Mouse (Mus musculus) MEL (cell line): Measurements from ENCODE around the gene Dcps.

Experiments
- CTCF ChIP-seq, 3 experiments: IDR thresholded peaks in 2 of 3; conservative IDR thresholded peaks in 1 of 3; 2 replicates each; pipeline ENCODE4 v1.5.1; 2011 to 2012; ENCODE audit warnings: low read length in 3 of 3, low read depth in 2 of 3, mild to moderate bottlenecking in 2 of 3, improper control_type of control experiment in 1 of 3, inconsistent platforms in 1 of 3, mixed read lengths in 1 of 3, moderate library complexity in 1 of 3; ENCODE audit not compliant: control insufficient read depth in 1 of 3, insufficient read depth in 1 of 3, poor library complexity in 1 of 3, severe bottlenecking in 1 of 3
- KAT2A ChIP-seq: conservative IDR thresholded peaks from 2 replicates; pipeline ENCODE4 v1.6.1; 2012; ENCODE audit warnings: low read depth, low read length, improper control_type of control experiment, inconsistent platforms
- MAFK ChIP-seq: IDR thresholded peaks from 2 replicates; pipeline ENCODE4 v1.6.1; 2011; ENCODE audit warnings: low read depth, mild to moderate bottlenecking, low read length, improper control_type of control experiment, borderline replicate concordance
- USF2 ChIP-seq, 2 experiments: IDR thresholded peaks; 2 replicates each; pipeline ENCODE4 v1.6.1; 2011 to 2012; ENCODE audit warnings: improper control_type of control experiment in 2 of 2, low read length in 2 of 2, borderline replicate concordance in 1 of 2, inconsistent platforms in 1 of 2, low read depth in 1 of 2, mild to moderate bottlenecking in 1 of 2; ENCODE audit not compliant: insufficient read depth in 1 of 2

- TF ChIP-seq KAT2A (no peak), CTCF (IDR thresholded peaks at IDR 0.05 in 2 of 3, conservative IDR thresholded peaks at IDR 0.05 in 1 of 3; ENCODE audit: control insufficient read depth in 1 of 3, insufficient read depth in 1 of 3, low read depth in 2 of 3, low read length in 3 of 3, poor library complexity in 1 of 3, severe bottlenecking in 1 of 3) (no peak), USF2 (IDR thresholded peaks at IDR 0.05; ENCODE audit: borderline replicate concordance in 1 of 2, insufficient read depth in 1 of 2, low read depth in 1 of 2, low read length in 2 of 2) (no peak), MAFK (no peak)
Measured at GRCm38 (mm10) chr9:35118563-35118962, 57.3 kb downstream of the Dcps start.
